Mouse (Mus musculus) kidney, embryonic 14.5 days (tissue): Measurements from ENCODE around the gene Gm13288. TPM values are rescaled to one million over a fixed set of nuclear protein-coding genes. Genes with fewer than 3 reads are reported as not detected.
"Not testable (repeated sequence)": the region's sequence is repeated elsewhere in the genome, so short reads cannot be mapped to it uniquely, and the experiment has no call there.

Experiments used
- ATAC-seq: fragments of 200-750 bp; cut with Nextera tagmentation; 2 replicates; pipeline ENCODE4 v1.8.0; 2017; ENCODE audit warnings: moderate number of reproducible peaks, mild to moderate bottlenecking, moderate TSS enrichment, moderate library complexity; ENCODE audit not compliant: low FRiP score, low TSS enrichment
- H3K27ac ChIP-seq: fragments of 300-500 bp; sonication (generic); 2 replicates; pipeline ENCODE4 v1.5.1; 2014; ENCODE audit warnings: low read depth, mild to moderate bottlenecking, low read length, moderate library complexity, mixed read lengths
- H3K27me3 ChIP-seq: fragments of 300-500 bp; sonication (generic); 2 replicates; pipeline ENCODE4 v1.6.1; 2014; ENCODE audit warnings: mild to moderate bottlenecking, low read length; ENCODE audit not compliant: control insufficient read depth, insufficient read depth
- H3K36me3 ChIP-seq: fragments of 300-500 bp; sonication (generic); 2 replicates; pipeline ENCODE4 v1.6.1; 2014; ENCODE audit warnings: low read length, mixed read lengths; ENCODE audit not compliant: control insufficient read depth, insufficient read depth
- H3K4me1 ChIP-seq: fragments of 300-500 bp; sonication (generic); 2 replicates; pipeline ENCODE4 v1.6.1; 2014; ENCODE audit warnings: low read length, mixed read lengths; ENCODE audit not compliant: control insufficient read depth, insufficient read depth
- H3K4me2 ChIP-seq: fragments of 300-500 bp; sonication (generic); replicated peaks from 2 replicates; pipeline ENCODE4 v1.6.1; 2014; ENCODE audit warnings: low read depth, mild to moderate bottlenecking, low read length
- H3K4me3 ChIP-seq: fragments of 300-500 bp; sonication (generic); 2 replicates; pipeline ENCODE4 v1.5.1; 2014; ENCODE audit warnings: mild to moderate bottlenecking, low read length
- H3K9ac ChIP-seq: fragments of 300-500 bp; sonication (generic); 2 replicates; pipeline ENCODE4 v1.6.1; 2014; ENCODE audit warnings: low read depth, mild to moderate bottlenecking, low read length, moderate library complexity
- H3K9me3 ChIP-seq: fragments of 300-500 bp; sonication (generic); 2 replicates; pipeline ENCODE4 v1.6.1; 2016; ENCODE audit warnings: low read length; ENCODE audit not compliant: control insufficient read depth
- WGBS: fragments of 180-500 bp; shearing (Covaris S2); extraction: QIAGEN DNeasy Blood & Tissue Kit; methylation state at CpG from one replicate; pipeline ENCODE4 v1.1.7; 2014; 5-methylcytosine and 5-hydroxymethylcytosine counted together
- polyA plus RNA-seq: library from polyadenylated mRNA; unstranded; fragments of >200 nt; fragmentation: Nextera tagmentation; extraction: Ambion mirVana; gene quantifications from 2 replicates; pipeline ENCODE4 v1.2.1, GENCODE M21; 2014

The Gm13288 gene
- polyA plus RNA-seq, 1 experiment from 2014 or later = not detected

DNA sequence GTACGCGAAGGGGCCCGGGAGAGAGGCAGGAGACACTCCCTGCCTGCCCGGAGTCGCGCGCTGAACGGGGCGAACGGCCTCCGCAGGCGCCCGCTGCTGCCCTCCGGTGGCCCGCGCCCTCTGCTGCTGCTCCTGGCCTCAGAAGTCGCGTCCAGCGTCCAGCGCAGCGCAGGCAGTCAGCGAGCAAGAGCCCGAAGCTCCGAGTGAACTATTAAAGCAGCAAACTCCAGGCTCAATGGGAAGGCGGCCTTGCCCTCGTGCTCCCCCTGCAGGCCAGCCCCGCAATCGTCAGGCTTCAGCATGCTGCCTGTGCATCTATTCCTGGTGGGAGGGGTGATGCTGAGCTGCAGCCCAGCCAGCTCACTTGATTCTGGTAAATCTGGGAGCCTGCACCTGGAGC, 14.1 kb upstream of the Gm13288 start, which contains the start of gene Gm13278:
Gm13278 (plus strand) TSS at position 301 of the 400 bp plus-strand sequence.
- WGBS = no CpG with 5 or more reads among the region's 28 CpGs
- not testable (repeated sequence) for H3K4me3 ChIP-seq, H3K4me1 ChIP-seq, H3K27me3 ChIP-seq, H3K27ac ChIP-seq, H3K9me3 ChIP-seq, H3K36me3 ChIP-seq, H3K9ac ChIP-seq, ATAC-seq, H3K4me2 ChIP-seq

DNA sequence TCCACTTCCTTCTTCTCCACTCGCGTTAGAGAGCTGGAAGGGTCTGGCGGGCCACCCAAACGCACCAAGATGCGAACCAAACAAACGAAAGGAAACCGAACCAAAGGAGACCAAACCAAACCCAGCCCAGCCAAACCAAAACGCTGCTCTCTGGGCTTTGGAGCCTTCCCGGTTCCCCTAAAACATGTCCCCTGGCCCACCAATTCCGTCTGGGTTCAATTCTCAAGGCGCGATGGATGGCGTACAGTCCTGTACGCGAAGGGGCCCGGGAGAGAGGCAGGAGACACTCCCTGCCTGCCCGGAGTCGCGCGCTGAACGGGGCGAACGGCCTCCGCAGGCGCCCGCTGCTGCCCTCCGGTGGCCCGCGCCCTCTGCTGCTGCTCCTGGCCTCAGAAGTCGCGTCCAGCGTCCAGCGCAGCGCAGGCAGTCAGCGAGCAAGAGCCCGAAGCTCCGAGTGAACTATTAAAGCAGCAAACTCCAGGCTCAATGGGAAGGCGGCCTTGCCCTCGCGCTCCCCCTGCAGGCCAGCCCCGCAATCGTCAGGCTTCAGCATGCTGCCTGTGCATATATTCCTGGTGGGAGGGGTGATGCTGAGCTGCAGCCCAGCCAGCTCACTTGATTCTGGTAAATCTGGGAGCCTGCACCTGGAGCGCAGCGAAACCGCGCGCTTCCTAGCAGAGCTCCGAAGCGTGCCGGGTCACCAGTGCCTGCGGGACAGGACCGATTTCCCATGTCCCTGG, 11.2 kb upstream of the Gm13288 start, which contains the start of gene Gm13275:
Gm13275 (plus strand) TSS at position 552 of the 740 bp plus-strand sequence.
- H3K4me2 ChIP-seq, H3K9me3 ChIP-seq, ATAC-seq, H3K27ac ChIP-seq, H3K4me3 ChIP-seq, H3K9ac ChIP-seq, H3K4me1 ChIP-seq, H3K36me3 ChIP-seq, H3K27me3 ChIP-seq: not testable (repeated sequence)
- WGBS = 0% methylated on average over 7 of the region's 52 CpGs

DNA sequence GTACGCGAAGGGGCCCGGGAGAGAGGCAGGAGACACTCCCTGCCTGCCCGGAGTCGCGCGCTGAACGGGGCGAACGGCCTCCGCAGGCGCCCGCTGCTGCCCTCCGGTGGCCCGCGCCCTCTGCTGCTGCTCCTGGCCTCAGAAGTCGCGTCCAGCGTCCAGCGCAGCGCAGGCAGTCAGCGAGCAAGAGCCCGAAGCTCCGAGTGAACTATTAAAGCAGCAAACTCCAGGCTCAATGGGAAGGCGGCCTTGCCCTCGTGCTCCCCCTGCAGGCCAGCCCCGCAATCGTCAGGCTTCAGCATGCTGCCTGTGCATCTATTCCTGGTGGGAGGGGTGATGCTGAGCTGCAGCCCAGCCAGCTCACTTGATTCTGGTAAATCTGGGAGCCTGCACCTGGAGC, 8.2 kb upstream of the Gm13288 start, which contains the start of gene Gm13279:
Gm13279 (plus strand) TSS at position 301 of the 400 bp plus-strand sequence.
- H3K4me3 ChIP-seq, H3K9me3 ChIP-seq, H3K27me3 ChIP-seq, H3K36me3 ChIP-seq, H3K9ac ChIP-seq, H3K4me1 ChIP-seq, H3K4me2 ChIP-seq, ATAC-seq, H3K27ac ChIP-seq: not testable (repeated sequence)
- no CpG with 5 or more reads among the region's 28 CpGs for WGBS

DNA sequence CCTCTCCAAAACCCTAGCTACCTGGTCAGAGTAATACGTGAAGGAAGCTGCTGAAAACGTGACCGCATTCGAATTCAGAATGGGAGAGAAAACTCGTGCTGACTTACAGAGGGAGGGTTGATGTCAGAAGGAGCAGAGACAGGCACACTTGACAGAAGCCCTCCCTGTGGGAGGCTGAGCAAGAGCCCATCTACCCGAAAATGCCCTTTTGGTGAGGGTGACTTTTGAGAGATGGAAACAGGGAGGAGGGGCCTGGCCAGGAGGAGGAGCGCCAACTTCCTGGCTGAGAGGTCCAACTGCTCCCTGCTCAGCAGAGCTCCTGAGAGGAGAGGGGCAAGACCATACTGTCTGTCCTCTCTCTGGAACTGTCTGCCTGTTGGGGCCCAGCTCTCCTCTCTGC, 6.0 kb upstream of the Gm13288 start, which contains the start of gene Gm13285:
Gm13285 (plus strand) TSS at position 301 of the 400 bp plus-strand sequence.
- not testable (repeated sequence) for H3K36me3 ChIP-seq, ATAC-seq, H3K9me3 ChIP-seq, H3K4me1 ChIP-seq, H3K4me2 ChIP-seq, H3K4me3 ChIP-seq, H3K27ac ChIP-seq, H3K27me3 ChIP-seq, H3K9ac ChIP-seq
- WGBS = 3% methylated on average over 3 of the region's 7 CpGs

DNA sequence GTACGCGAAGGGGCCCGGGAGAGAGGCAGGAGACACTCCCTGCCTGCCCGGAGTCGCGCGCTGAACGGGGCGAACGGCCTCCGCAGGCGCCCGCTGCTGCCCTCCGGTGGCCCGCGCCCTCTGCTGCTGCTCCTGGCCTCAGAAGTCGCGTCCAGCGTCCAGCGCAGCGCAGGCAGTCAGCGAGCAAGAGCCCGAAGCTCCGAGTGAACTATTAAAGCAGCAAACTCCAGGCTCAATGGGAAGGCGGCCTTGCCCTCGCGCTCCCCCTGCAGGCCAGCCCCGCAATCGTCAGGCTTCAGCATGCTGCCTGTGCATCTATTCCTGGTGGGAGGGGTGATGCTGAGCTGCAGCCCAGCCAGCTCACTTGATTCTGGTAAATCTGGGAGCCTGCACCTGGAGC, 2.4 kb upstream of the Gm13288 start, which contains the start of gene Gm13287:
Gm13287 (plus strand) TSS at position 301 of the 400 bp plus-strand sequence.
- H3K4me3 ChIP-seq = not testable (repeated sequence)

DNA sequence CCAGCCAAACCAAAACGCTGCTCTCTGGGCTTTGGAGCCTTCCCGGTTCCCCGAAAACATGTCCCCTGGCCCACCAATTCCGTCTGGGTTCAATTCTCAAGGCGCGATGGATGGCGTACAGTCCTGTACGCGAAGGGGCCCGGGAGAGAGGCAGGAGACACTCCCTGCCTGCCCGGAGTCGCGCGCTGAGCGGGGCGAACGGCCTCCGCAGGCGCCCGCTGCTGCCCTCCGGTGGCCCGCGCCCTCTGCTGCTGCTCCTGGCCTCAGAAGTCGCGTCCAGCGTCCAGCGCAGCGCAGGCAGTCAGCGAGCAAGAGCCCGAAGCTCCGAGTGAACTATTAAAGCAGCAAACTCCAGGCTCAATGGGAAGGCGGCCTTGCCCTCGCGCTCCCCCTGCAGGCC, 430 bp downstream of the Gm13288 start:
- H3K27ac ChIP-seq, H3K4me3 ChIP-seq, H3K4me1 ChIP-seq, H3K4me2 ChIP-seq, H3K9ac ChIP-seq, ATAC-seq, H3K27me3 ChIP-seq, H3K9me3 ChIP-seq, H3K36me3 ChIP-seq: not testable (repeated sequence)
- whole genome bisulfite sequencing = 0% methylated on average over 13 of the region's 34 CpGs

More for the DNA sequence above, 2.4 kb upstream of the Gm13288 start, which contains the start of gene Gm13287:
- not testable (repeated sequence) for H3K4me2 ChIP-seq, H3K27ac ChIP-seq, H3K27me3 ChIP-seq, H3K9ac ChIP-seq, H3K9me3 ChIP-seq, H3K36me3 ChIP-seq, H3K4me1 ChIP-seq, ATAC-seq
- WGBS = no CpG with 5 or more reads among the region's 29 CpGs

DNA sequence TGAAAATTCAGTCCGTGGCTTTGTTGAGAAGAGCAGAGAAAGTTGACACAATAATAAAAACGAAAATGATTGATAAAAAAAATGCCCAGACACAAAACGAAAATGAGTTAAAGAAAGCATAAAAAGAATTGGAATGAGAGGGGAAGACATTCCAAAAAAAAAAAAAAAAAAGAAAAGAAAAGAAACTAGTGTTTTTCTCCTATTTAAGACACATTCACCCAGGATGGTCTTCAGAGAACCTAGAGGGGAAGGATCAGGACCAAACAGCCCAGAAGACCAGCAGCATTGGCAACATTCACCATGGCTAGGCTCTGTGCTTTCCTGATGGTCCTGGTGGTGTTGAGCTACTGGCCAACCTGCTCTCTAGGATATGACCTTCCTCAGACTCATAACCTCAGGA, 10.6 kb downstream of the Gm13288 start, which contains the start of gene Ifna7:
Ifna7 (plus strand) TSS at position 301 of the 400 bp plus-strand sequence.
- WGBS = 63% methylated on average over 3 of the region's 3 CpGs
- Histone ChIP-seq H3K9ac (no peak within 1 kb of the TSS), H3K36me3 (no peaks in the 10 kb centered on the region), H3K4me2 (no peak within 1 kb of the TSS), H3K4me3 (no peak within 1 kb of the TSS), H3K27ac (no peak within 1 kb of the TSS), H3K4me1 (no peaks in the 10 kb centered on the region), H3K9me3 (no peaks in the 10 kb centered on the region), H3K27me3 (no peaks in the 10 kb centered on the region)
- no peak for ATAC-seq

DNA sequence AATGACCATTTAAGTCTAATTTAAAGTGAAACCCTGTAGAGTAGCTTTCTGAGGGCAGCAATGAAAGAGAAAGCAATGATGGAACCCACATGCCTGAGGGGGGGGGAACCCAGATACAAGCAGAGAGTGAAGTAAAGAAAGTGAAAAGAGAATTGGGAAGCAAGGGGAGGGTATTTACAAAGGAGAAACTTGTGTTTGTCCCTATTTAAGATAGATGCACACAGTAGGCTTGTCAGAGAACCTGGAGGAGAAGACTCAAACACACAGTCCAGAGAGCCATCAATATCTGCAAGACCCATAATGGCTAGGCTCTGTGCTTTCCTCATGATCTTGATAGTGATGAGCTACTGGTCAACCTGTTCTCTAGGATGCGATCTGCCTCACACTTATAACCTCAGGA, 14.3 kb downstream of the Gm13288 start, which contains the start of gene Ifna11:
Ifna11 (plus strand) TSS at position 301 of the 400 bp plus-strand sequence.
- no peak within 1 kb of the TSS for H3K27ac ChIP-seq
- ATAC-seq = no peak
- H3K4me2 ChIP-seq = no peak within 1 kb of the TSS
- H3K9me3 ChIP-seq = no peaks in the 10 kb centered on the region
- no peak within 1 kb of the TSS for H3K4me3 ChIP-seq
- no peaks in the 10 kb centered on the region for H3K27me3 ChIP-seq
- H3K4me1 ChIP-seq = no peaks in the 10 kb centered on the region
- 81% methylated on average over 1 of the region's 1 CpGs for WGBS
- H3K9ac ChIP-seq = no peak within 1 kb of the TSS
- H3K36me3 ChIP-seq = no peaks in the 10 kb centered on the region

DNA sequence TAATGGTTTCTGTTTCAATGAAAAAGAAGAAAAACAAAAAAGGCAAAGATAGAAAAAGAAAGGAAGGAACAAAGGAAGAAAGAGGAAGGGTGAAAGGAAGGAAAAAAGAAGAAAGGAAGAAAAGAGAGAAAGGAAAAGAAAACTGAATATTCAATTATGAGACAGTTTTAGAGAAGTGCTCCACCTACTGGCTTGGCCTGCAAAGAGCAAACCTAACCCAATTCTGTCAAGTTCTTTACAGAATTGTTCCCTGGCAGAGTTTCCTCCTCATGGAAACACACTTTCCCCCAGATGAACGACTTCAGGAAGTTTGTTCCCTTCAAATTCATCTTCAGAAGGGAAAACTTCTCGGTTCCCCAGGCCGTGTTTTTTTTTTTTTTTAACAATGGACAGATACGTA, 17.7 kb downstream of the Gm13288 start:
- no peaks in the 10 kb centered on the region for H3K9me3 ChIP-seq
- 32% methylated on average over 4 of the region's 4 CpGs for WGBS

More for the DNA sequence above, 17.7 kb downstream of the Gm13288 start:
- Histone ChIP-seq H3K27me3 (no peaks in the 10 kb centered on the region), H3K36me3 (no peaks in the 10 kb centered on the region), H3K9ac (no peak overlapping the region), H3K4me1 (no peaks in the 10 kb centered on the region), H3K27ac (no peak overlapping the region), H3K4me3 (no peak overlapping the region), H3K4me2 (no peak overlapping the region)
- ATAC-seq = no peak
